Mouse (Mus musculus) skeletal muscle tissue, adult 2 months (tissue): ENCODE data around the gene Slc15a3.

ENCODE experiments used
- DNase-seq: peaks from one replicate; pipeline ENCODE4 v3.0.0-alpha.2; 2012; ENCODE audit warnings: low read depth, low spot score

Slc15a3 gene

GRCm38 (mm10) chr19:10821319-10821718, 18.2 kb upstream of the Slc15a3 start:
- no peak for DNase-seq

DNA sequence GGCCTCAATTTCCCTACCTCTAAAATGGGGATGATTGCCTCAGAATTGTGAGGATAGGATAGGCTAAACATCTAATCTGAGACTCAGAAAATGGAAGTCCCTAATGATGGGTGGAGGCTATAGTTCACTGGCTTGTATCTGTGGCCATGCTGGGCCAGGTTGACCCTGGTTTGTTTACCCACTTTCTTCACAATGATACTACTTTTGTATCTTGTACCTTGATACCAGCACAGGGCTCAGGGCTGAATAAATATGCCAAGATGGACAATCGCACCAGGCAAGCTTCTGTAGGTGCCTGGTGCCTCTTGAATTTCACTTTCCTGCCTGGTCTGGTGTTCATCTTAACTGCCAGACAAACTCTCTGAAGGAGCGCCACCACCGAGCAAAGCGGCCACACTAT, 17.0 kb upstream of the Slc15a3 start:
- no peak for DNase-seq

DNA sequence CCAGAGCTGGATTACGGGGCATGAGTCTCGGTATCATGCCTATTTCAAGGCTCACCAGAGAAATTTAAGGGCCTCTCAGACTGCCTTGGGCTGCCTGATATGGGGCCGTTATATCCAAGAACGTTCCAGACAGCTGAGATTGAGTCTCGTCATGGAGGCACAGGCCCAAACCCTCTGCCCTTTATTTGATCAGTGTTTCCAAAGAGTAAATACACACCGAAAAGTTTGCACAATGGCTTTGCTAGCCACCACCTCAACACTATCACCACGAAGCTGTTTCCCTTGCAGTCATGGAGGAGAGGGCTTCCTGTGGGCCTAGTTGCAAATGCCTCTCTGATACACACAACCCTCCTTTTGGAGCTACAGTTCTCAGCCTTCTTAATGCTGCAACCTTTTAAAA, 15.5 kb upstream of the Slc15a3 start:
- DNase-seq = no peak

DNA sequence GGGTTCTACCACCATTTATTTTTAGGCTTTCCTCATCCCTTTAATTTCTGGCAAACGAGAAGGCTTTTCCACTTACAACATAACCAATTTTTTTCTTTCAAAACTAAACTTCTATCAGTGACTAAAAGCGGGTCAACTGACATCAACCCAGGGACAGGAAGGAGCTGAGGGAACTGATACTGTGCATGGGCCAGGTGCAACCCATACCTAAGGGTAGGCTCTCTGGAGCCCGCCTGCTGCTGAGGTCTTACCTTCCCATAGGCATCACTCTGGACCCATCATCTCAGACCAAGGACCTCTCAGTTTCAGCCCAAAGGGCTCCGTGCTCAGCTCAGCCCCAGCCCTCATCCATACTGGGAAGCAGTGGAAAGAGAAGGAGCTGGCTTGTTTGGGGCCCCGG, 11.2 kb upstream of the Slc15a3 start:
- no peak for DNase-seq

GRCm38 (mm10) chr19:10829436-10830175, 9.9 kb upstream of the Slc15a3 start, which contains the start of gene Cd6:
Cd6 (minus strand) TSS chr19:10830058.
- no peak for DNase-seq

- peak; percentile 38 for DNase-seq
Observed at GRCm38 (mm10) chr19:10831424-10831823, 8.1 kb upstream of the Slc15a3 start.

DNA sequence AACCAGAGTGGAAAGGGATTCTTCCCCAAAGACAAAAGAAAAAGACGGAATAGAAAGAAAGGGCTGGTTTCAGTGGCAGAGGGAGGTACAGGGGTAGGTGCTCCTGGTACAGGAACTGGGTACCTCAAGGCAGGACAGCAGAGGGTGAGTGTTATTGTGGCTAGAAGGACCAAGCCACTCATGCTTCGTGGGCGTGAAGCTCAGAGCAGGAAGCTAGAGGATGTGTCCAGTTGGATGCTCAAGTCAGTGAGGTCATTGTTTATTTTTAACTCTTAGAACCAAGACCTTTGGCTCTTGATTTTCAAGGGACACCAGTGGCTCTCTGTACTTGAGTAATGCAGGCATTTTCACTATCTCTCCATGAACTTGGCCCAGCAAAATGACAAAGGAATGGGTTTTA, 7.5 kb upstream of the Slc15a3 start:
- DNase-seq = no peak

DNA sequence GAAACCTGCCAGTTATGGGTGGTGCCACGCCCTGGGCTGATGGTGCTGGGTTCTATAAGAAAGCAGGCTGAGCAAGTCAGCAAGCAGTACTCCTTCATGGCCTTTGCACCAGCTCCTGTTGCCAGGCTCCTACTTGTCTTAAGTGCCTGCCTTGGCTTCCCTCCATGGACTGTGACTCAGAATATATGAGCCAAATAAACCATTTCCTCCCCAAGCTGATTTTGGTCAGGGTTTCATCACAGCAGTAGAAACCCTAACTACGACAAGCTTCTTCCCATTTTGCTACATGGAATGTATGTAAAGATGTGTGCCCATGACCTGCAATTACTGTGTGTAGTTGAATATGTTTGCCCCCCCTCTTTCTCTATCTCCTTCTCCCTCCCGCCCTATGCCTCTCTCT, 5.9 kb upstream of the Slc15a3 start:
- no peak for DNase-seq

DNA sequence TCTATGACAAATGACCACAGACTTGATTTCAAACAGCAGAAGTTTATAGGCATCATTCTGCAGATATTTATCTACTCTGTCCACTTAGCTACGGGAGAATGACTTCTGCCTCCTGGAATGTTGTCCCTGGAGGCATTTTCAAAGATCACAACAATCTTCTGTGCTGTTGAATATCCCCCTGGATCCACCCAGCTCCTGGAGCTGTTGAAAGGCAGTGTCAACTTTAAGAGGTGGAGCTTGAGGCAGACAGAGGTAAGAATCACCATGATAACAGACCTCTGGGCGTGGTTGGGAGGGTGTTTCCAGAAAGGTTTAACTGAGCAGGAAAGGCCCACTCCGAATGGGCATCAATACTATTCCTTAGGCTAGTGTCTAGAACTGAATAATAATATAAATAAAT, 3.9 kb upstream of the Slc15a3 start:
- no peak for DNase-seq

GRCm38 (mm10) chr19:10841721-10842626, 2.4 kb downstream of the Slc15a3 start:
- peak; percentile 54 for DNase-seq

GRCm38 (mm10) chr19:10842914-10843313, 3.4 kb downstream of the Slc15a3 start:
- DNase-seq = no peak

GRCm38 (mm10) chr19:10844206-10844605, 4.7 kb downstream of the Slc15a3 start:
- DNase-seq = no peak

DNA sequence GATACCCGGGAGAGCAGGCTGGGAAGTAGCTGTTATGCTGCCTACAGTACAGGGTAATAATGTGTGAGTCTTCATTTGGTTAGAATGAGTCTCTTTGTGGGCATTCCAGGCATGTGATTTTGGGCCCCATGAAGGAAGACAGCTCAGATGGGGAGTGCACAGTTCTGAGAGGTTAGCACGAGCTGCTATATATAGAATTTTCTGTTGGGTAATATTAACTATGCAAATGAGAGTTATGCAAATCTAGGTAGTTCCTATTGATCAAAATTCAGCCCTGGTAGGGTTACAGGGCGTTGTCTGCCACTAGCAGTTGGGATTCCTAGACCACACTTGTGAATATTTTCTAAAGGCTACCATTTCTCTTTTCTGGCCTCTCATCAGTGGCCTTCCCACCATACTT, 5.9 kb downstream of the Slc15a3 start:
- DNase-seq = no peak

GRCm38 (mm10) chr19:10846150-10846549, 6.6 kb downstream of the Slc15a3 start:
- no peak for DNase-seq

DNA sequence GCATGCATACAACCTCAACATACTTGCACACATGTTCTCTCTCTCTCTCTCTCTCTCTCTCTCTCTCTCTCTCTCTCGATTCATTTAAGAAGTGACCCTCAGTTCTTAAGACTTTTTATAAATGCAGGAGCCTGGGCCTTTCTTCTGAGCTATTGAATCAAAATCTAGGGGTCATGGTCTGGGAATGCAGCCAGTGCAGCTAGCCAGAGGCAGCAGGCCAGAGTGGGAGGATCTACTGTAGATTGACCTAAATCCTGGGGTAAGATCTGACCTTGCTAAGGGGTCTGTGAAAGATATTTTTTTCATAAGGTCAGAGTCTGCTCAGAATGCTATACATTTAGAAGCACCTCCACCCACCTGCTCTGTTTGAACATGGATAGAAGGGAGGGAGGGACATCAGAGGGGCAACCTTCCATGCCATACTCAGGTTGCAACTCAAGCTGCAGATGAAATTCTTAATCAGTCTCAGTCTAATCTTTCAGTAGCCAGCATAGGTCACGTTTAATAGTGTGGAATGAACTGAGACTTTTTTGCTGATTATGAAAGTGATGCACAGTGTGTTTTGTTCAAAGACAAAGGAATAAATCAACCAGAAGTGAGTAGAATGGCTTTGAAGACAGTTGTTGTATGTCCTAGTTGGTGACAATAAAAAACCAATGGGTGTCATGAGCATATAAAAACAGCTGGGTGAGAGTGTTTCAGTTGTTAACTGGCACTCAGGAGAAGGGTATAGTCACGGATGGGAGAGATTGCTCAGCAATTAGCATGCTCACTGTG, 8.0 kb downstream of the Slc15a3 start:
- no peak for DNase-seq

- no peak for DNase-seq
Observed at GRCm38 (mm10) chr19:10855422-10855821, 15.9 kb downstream of the Slc15a3 start.

DNA sequence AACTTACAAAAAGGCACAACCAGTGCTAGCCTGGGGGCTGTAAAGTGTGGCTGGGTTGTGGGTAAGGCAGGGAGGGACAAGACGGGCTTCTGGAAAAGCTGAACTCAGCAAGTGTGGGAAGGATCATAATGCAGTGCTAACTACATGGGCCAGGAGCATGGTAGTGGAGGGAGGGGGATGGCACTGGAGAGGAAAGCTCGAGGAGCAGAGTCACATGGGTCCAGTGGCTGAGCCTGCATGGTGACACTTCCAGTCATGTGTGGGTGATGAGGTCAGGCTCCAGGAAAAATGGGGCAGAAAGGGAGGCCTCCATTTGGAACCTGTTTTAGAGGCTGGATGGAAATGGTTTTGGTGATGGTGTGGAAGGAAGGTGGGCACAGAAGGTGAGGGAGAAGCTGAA, 17.0 kb downstream of the Slc15a3 start:
- DNase-seq = no peak

GRCm38 (mm10) chr19:10860072-10860497, 20.6 kb downstream of the Slc15a3 start:
- DNase-seq = no peak

DNA sequence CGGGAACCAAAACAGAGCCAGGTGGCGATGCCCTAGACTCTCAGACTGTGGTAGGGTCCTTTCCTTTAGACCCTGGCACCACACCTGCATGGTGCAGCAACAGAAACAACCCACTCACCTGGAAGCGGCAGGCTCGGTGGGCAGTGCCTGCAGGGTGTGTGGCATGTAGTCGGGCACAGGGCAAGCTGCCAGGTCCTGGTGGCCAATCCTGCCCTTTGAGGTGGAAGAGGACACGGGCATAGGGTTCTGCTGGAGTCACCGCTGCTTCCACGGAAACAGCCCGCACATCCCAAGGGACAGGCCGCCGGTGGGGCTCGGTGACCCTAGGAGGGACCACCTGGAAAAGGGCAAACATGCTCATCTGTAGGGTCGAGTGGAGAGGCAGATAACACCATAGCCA, 26.8 kb downstream of the Slc15a3 start:
- no peak for DNase-seq

GRCm38 (mm10) chr19:10867946-10868622, 28.6 kb downstream of the Slc15a3 start:
- no peak for DNase-seq

DNA sequence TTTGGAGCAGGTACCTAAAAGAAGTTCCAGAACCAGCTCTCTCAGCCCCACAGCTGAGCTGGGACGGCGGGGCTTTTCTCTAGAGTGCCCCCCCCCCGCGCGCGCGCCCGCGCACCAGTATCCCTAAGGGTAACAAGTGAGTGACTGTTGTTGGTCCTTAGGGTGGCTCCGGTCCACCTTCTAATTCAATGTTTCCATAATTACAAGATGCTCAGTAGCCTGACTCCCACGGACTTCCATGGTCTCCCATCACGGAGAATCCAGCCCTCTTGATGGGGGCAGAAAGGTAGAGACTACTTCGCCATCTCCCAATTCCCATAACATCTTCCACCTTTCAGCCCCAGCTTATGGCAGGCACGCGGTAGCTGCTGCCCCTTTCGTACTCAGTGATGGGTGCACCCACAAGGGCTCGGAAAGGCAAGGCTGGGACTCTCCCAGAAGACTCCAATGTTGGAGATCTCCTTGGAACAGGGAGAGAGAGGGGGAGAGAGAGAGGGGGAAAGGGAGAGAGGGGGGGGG, 29.2 kb downstream of the Slc15a3 start:
- DNase-seq = no peak
